In genomic region chr13:52526249-52527035, GRCm38 (mm10) we compare ENCODE assay signal across 26 mouse cellular contexts. TPM values are rescaled to one million over a fixed set of nuclear protein-coding genes. Genes with fewer than 3 reads are reported as not detected.
DNase-seq lines count a peak whose midpoint lies in the region; ATAC-seq and TF ChIP-seq lines count a peak whose summit lies in the region.
"Had no signal": no experiment of that assay in that cellular context is flagged by ENCODE, and none has a peak within 500 bp of the region (broad histone marks: within the 10 kb centered on the region; RNA-seq: fewer than 3 reads in every experiment).

No protein-coding gene starts in this region.

- H3K27me3 ChIP-seq in hindbrain, postnatal 0 days (ENCODE audit: insufficient read depth, low read length) = no peaks in the 10 kb centered on the region
- H3K27me3 ChIP-seq in hindbrain, embryonic 12.5 days = peaks cover 17% of the 10 kb centered on the region
- peaks cover 17% of the 10 kb centered on the region for H3K27me3 ChIP-seq in embryonic facial prominence, embryonic 14.5 days (replicated peaks; ENCODE audit: control insufficient read depth, insufficient read depth, low read length)

- H3K4me3 ChIP-seq in hindbrain, postnatal 0 days (ENCODE audit: low read length) = no peak overlapping the region
- H3K4me3 ChIP-seq in hindbrain, embryonic 12.5 days = no peak overlapping the region
- no peak overlapping the region for H3K4me3 ChIP-seq in embryonic facial prominence, embryonic 14.5 days (ENCODE audit: low read depth, low read length)
- H3K4me3 ChIP-seq: heart, embryonic 13.5 days; liver, embryonic 15.5 days; lung, embryonic 15.5 days; megakaryocyte, embryonic 14.5 days had no signal

- DNase-seq in cerebellum, adult 9-11 months = peak; percentile 50
- DNase-seq in cerebellum, adult 11 months = no peak
- DNase-seq in hindbrain, postnatal 0 days (ENCODE audit: low spot score) = no peak
- peak; percentile 48 for DNase-seq in urinary bladder, postnatal 14 days (ENCODE audit: low spot score)
- DNase-seq in urinary bladder, postnatal 4 days (ENCODE audit: low spot score in 2 of 2) = no peak
- DNase-seq in embryonic facial prominence, embryonic 14.5 days (ENCODE audit: low spot score) = peak; percentile 33
- DNase-seq: forebrain, postnatal 0 days; gastrocnemius, postnatal 14 days; heart, adult 18-20 months; heart, postnatal 14 days; kidney, postnatal 25 days; liver; lung, postnatal 36 days; midbrain, embryonic 14.5 days; right cerebral cortex, adult 18-20 months; right cerebral cortex, postnatal 4 days; thymus, postnatal 14 days had no signal

- no peak for TF ChIP-seq CTCF in hindbrain, postnatal 0 days (IDR thresholded peaks at IDR 0.05; ENCODE audit: low read depth)

- 0 out of 2 replicates have a peak overlapping the region, but pooled peaks have one; percentile 0 for H3K9ac ChIP-seq in hindbrain, postnatal 0 days (replicated peaks; ENCODE audit: low read length)
- H3K9ac ChIP-seq in hindbrain, embryonic 12.5 days = no peak overlapping the region
- no peak overlapping the region for H3K9ac ChIP-seq in embryonic facial prominence, embryonic 14.5 days (ENCODE audit: low read depth, low read length)
- H3K9ac ChIP-seq: forebrain, postnatal 0 days; heart, embryonic 13.5 days; hindbrain, embryonic 14.5 days; liver, embryonic 15.5 days; lung, embryonic 15.5 days had no signal

- 80% methylated on average over 6 of the region's 6 CpGs for WGBS in hindbrain, postnatal 0 days
- WGBS in hindbrain, embryonic 12.5 days = 83% methylated on average over 6 of the region's 6 CpGs
- 62% methylated on average over 6 of the region's 6 CpGs for WGBS in embryonic facial prominence, embryonic 14.5 days

- H3K36me3 ChIP-seq in hindbrain, postnatal 0 days (ENCODE audit: insufficient read depth, low read length) = no peaks in the 10 kb centered on the region
- H3K36me3 ChIP-seq in hindbrain, embryonic 12.5 days = no peaks in the 10 kb centered on the region
- no peaks in the 10 kb centered on the region for H3K36me3 ChIP-seq in embryonic facial prominence, embryonic 14.5 days (ENCODE audit: control insufficient read depth, insufficient read depth, low read length)
- H3K36me3 ChIP-seq: G1E; heart, embryonic 13.5 days; liver, embryonic 15.5 days; lung, embryonic 15.5 days had no signal

- H3K27ac ChIP-seq in hindbrain, postnatal 0 days = no peak overlapping the region
- H3K27ac ChIP-seq in hindbrain, embryonic 12.5 days = no peak overlapping the region
- no peak overlapping the region for H3K27ac ChIP-seq in embryonic facial prominence, embryonic 14.5 days (replicated peaks; ENCODE audit: low read depth, low read length)
- H3K27ac ChIP-seq: heart, embryonic 13.5 days; hindbrain, embryonic 14.5 days; liver, embryonic 15.5 days; lung, embryonic 15.5 days had no signal

- peaks cover 6% of the 10 kb centered on the region; the same call in 1 of the 2 replicates for H3K4me1 ChIP-seq in hindbrain, postnatal 0 days (ENCODE audit: insufficient read depth, low read length)
- peaks cover 7% of the 10 kb centered on the region for H3K4me1 ChIP-seq in hindbrain, embryonic 12.5 days
- H3K4me1 ChIP-seq in embryonic facial prominence, embryonic 14.5 days (ENCODE audit: control insufficient read depth, insufficient read depth, low read length) = 0 out of 2 replicates have a peak, but pooled peaks cover 4% of the 10 kb centered on the region

- H3K4me2 ChIP-seq in hindbrain, postnatal 0 days (ENCODE audit: low read depth, low read length) = peak overlapping the region; percentile 73; the same call in 1 of the 2 replicates
- no peak overlapping the region for H3K4me2 ChIP-seq in hindbrain, embryonic 12.5 days (replicated peaks)
- H3K4me2 ChIP-seq in embryonic facial prominence, embryonic 14.5 days (ENCODE audit: low read depth, low read length) = no peak overlapping the region
- H3K4me2 ChIP-seq: heart, embryonic 13.5 days; liver, embryonic 15.5 days; lung, embryonic 15.5 days had no signal

- H3K9me3 ChIP-seq in hindbrain, postnatal 0 days (ENCODE audit: low read length) = no peaks in the 10 kb centered on the region
- no peaks in the 10 kb centered on the region for H3K9me3 ChIP-seq in hindbrain, embryonic 12.5 days (replicated peaks)
- H3K9me3 ChIP-seq in embryonic facial prominence, embryonic 14.5 days (ENCODE audit: control insufficient read depth, low read length) = no peaks in the 10 kb centered on the region
- H3K9me3 ChIP-seq: heart, embryonic 13.5 days; liver, embryonic 15.5 days; lung, embryonic 15.5 days; megakaryocyte, embryonic 14.5 days had no signal

- no peak for ATAC-seq in hindbrain, postnatal 0 days
- no peak for ATAC-seq in hindbrain, embryonic 12.5 days (ENCODE audit: low FRiP score)
- ATAC-seq in embryonic facial prominence, embryonic 14.5 days (ENCODE audit: low read depth) = no peak
- ATAC-seq: forebrain, postnatal 0 days; intestine, embryonic 16.5 days; Patski had no signal

RNA-seq across cellular contexts. Expression of gene Diras2, which starts 4.6 kb away (rescaled TPM):
- total RNA-seq in hindbrain, postnatal 0 days (2014; rRNA removed) = 64.4 and 64.5 TPM in 2 replicates
- polyA plus RNA-seq in hindbrain, postnatal 0 days (2015; fragmentation: Nextera tagmentation; extraction: Ambion mirVana) = 7.3 and 7.9 TPM in 2 replicates
- 1.8 and 2.0 TPM in 2 replicates for polyA plus RNA-seq in hindbrain, embryonic 12.5 days (2016; fragmentation: Nextera tagmentation; extraction: Ambion mirVana)
- polyA plus RNA-seq in embryonic facial prominence, embryonic 14.5 days (2014; fragmentation: Nextera tagmentation; extraction: Ambion mirVana) = 0.67 and 0.80 TPM in 2 replicates
- polyA plus RNA-seq: G1E, Patski had no signal

RNA-seq across cellular contexts. Expression of gene Syk, which starts 56.5 kb away (rescaled TPM):
- 1.8 and 2.7 TPM in 2 replicates for total RNA-seq in hindbrain, postnatal 0 days (2014; rRNA removed)
- polyA plus RNA-seq in hindbrain, postnatal 0 days (2015; fragmentation: Nextera tagmentation; extraction: Ambion mirVana) = 1.1 and 1.2 TPM in 2 replicates
- polyA plus RNA-seq in hindbrain, embryonic 12.5 days (2016; fragmentation: Nextera tagmentation; extraction: Ambion mirVana) = 3.9 and 4.1 TPM in 2 replicates
- polyA plus RNA-seq in embryonic facial prominence, embryonic 14.5 days (2014; fragmentation: Nextera tagmentation; extraction: Ambion mirVana) = 3.2 and 3.5 TPM in 2 replicates
- polyA plus RNA-seq: G1E, Patski had no signal

Comparison
In these comparisons a context has a peak if more than half of its experiments do, and no peak if none do; other contexts are left out.
1. DNase-seq: peak in cerebellum, adult 9-11 months (single experiment), urinary bladder, postnatal 14 days (single experiment) and embryonic facial prominence, embryonic 14.5 days (single experiment); none in cerebellum, adult 11 months (single experiment), hindbrain, postnatal 0 days (single experiment) and urinary bladder, postnatal 4 days (0 of 2).